Mouse (Mus musculus) adrenal gland, postnatal 10 days (tissue): ENCODE measurements around the gene Olfr125. TPM values are rescaled to one million over a fixed set of nuclear protein-coding genes. Genes with fewer than 3 reads are reported as not detected.

ENCODE experiments used
- DNase-seq: peaks from one replicate; pipeline ENCODE4 v3.0.0; 2021; ENCODE audit warnings: mixed read lengths
- long read RNA-seq, 2 experiments: library from polyadenylated mRNA; stranded (forward); transcript quantifications; one replicate each; pipeline ENCODE4 v2.0.0; 2021
- total RNA-seq, 2 experiments: library from RNA; stranded (reverse); gene quantifications; 2 replicates each; pipeline ENCODE4 v1.2.3; 2021

The Olfr125 gene
- total RNA-seq, result not detected
- long read RNA-seq, experiment 1, result 0 reads
- long read RNA-seq, experiment 2, result 0 reads

DNA sequence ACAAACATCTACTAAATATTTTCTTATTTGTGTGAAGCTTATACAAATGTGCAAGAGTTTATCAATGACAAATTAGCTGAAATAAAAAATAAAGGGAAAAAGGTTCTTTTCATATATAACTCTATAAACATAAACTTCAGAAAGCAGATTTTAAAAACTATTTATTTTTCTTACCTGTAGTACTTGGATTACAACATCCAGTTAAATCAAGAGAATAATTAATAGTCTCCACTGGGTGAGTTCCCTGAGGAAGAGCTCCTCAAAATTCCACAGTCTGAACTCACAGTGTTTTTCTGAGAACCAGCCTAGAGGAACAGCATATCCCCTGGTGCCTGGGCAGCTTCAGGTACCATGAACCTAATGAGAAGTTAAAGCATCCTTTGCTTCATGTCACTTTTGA lies at the start of gene Olfr125:
Olfr125 (plus strand) TSS at position 301 of the 400 bp plus-strand sequence.
- DNase-seq, result no peak

DNA sequence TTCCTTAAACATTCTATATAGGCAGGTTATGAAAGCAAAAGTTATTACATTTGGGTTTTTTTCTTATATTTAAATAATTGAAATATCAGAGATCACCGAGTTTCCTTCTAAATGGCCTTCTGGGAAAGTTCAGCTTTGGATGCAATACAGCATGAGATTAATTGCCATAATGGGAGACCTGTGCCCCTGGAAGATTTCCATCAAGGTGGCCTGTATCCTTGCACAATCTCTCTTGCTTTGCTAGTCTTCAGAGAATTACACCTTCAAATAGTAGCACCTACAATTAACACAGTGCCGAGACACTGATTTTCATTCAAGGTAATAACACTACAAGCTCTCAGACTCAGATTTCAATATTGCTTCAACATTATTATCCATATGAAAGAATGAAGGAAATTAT lies 39.5 kb upstream of the Olfr125 start, which contains the start of gene Olfr123:
Olfr123 (plus strand) TSS at position 301 of the 400 bp plus-strand sequence.
- DNase-seq, result no peak

DNA sequence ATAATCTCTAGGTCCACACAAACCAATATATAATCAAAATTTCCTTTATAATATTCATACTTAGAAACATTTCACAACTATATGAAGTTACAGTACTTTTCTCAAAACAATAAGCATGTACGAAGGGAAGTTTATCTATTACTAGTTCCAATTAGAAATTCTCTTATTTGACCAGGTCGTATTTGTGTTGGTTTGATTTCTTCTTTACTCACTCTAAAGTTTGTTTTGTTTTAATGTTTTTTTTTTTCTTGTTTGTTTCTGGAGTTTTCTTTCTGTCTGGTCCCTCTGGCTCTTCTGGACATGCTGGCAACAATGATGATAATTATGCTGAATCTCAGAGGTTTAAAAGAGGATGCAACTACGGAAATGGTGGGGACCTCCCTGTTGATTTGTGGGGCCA lies 33.2 kb upstream of the Olfr125 start, which contains the start of gene Olfr124:
Olfr124 (plus strand) TSS at position 301 of the 400 bp plus-strand sequence.
- no peak for DNase-seq

DNA sequence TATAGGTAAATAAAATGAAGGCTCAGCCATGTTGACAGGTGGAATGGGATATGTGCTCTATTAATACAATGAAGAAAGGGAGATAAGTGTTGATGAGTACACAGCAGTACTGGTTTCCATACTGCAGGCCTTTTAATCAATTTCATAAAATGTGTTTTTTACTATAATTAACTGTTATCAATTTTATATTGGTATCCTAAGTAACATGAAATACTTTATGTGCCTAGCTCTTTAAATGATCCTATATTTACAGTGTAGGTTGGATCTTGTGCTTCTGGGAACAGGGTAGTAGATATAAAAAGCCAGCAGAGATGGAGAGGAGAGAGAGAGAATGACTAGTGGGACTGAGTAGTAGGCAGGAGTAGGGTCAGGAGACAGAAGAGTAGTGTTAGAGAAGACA lies 14.4 kb downstream of the Olfr125 start, which contains the start of gene Olfr126:
Olfr126 (plus strand) TSS at position 301 of the 400 bp plus-strand sequence.
- no peak for DNase-seq

DNA sequence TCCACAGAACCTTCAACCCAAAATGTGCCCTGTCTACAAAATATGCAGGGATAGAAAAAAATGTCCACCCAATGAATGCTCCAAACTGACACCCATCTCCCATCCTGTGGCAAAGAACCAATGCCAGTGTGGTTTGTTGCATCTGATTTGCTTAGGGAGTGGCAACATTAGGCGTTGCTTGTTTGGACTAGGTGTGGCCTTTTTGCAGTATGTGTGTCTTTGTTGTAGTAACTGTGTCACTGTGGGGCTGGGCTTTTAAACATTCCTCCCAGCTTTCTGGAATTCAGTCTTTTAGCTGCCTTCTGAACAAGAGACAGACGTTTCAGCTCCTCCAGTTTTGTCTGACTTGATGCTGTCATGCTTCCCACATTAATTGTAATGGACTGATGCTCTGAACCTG lies 31.2 kb downstream of the Olfr125 start:
- DNase-seq, result no peak

DNA sequence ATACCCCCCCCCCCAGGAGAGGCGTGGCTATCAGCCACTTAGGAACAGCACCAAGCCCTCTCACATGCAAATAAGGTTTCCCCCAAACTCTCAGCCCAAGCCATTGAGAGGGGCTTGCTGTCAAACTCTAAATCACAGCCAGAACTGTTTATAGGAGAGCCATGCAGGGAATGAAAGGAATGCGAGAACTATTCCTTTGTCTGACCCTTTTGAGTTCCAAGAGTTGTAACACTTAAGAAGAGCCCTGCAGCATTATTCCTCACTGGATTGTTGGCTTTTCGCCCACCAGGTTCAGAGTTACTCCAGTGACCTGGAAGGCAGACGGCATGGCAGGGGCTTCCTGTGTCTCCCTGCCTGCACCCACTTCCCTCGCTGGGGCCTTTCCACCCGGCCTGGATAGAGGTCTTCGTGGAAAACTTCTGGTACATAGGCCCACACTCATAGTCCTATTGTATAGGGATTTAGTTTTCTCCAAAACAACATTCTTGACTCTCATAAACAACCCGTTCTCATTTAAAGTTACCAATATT lies 37.0 kb downstream of the Olfr125 start:
- no peak for DNase-seq

DNA sequence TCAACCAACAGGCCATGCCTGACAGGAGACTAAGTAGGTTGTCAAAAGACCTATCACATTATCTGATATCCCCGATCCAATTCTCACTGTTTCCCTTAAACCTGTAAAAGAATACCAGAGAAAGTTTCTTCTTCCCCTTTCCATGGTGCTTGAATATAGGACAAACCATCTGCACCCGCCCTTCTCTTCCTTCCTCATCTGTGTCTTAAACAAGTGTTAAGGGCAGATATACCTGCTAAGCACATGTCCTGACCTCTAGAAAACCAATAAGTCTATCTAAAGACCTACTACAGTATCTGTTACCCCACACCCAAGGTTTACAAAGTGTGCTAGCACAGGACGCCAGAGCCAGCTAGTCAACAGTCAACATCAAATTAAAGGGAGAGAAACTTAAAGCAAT lies 41.1 kb downstream of the Olfr125 start:
- DNase-seq, result no peak

Other genes starting within 250 kb of the Olfr125 start
- not detected for gene Olfr114, start 240.2 kb upstream of the Olfr125 start, total RNA-seq
- gene Olfr115, start 205.8 kb upstream of the Olfr125 start, total RNA-seq, result not detected
- not detected for gene Olfr116, start 205.8 kb upstream of the Olfr125 start, total RNA-seq
- not detected for gene Olfr117, start 169.2 kb upstream of the Olfr125 start, total RNA-seq
- gene Olfr118, start 166.0 kb upstream of the Olfr125 start, total RNA-seq, result not detected
- not detected for gene Olfr119, start 136.4 kb upstream of the Olfr125 start, total RNA-seq
- gene Olfr120, start 111.1 kb upstream of the Olfr125 start, total RNA-seq, result not detected
- not detected for gene Olfr121, start 84.1 kb upstream of the Olfr125 start, total RNA-seq
- gene Olfr122, start 64.3 kb upstream of the Olfr125 start, total RNA-seq, result not detected
- not detected for gene Olfr123, start 39.4 kb upstream of the Olfr125 start, total RNA-seq
- gene Olfr124, start 33.1 kb upstream of the Olfr125 start, total RNA-seq, result not detected
- gene Olfr126, start 14.5 kb downstream of the Olfr125 start, total RNA-seq, result not detected
- not detected for gene Olfr127, start 67.5 kb downstream of the Olfr125 start, total RNA-seq
- not detected for gene Olfr128, start 87.6 kb downstream of the Olfr125 start, total RNA-seq
- gene Olfr761, start 120.1 kb downstream of the Olfr125 start, total RNA-seq, result not detected
- gene Olfr129, start 227.1 kb downstream of the Olfr125 start, total RNA-seq, result not detected
- gene Olfr130, start 231.0 kb downstream of the Olfr125 start, total RNA-seq, result not detected